Mouse (Mus musculus) E14TG2a.4 (cell line): ENCODE results near the gene Ccna1.

Experiments
- CTCF ChIP-seq: conservative IDR thresholded peaks from 2 replicates; pipeline ENCODE4 v1.5.1; 2014; ENCODE audit warnings: low read length
- NANOG ChIP-seq: IDR thresholded peaks from 2 replicates; pipeline ENCODE4 v1.6.1; 2014; ENCODE audit warnings: borderline replicate concordance, low read length, mixed read lengths
- POU5F1 ChIP-seq: IDR thresholded peaks from 2 replicates; pipeline ENCODE4 v1.6.1; 2014; ENCODE audit warnings: low read length, borderline replicate concordance

GRCm38 (mm10) chr3:55025502-55025901 lies 29.8 kb downstream of the Ccna1 start:
- TF ChIP-seq CTCF, result no peak
- no peak for TF ChIP-seq POU5F1
- no peak for TF ChIP-seq NANOG
